Mouse (Mus musculus) hematopoietic stem cell, adult 5-6 weeks (primary cell): ENCODE measurements around the gene Myo1b. TPM values are rescaled to one million over a fixed set of nuclear protein-coding genes. Genes with fewer than 3 reads are reported as not detected.

Experiments used
- ATAC-seq, 2 experiments: fragments of 125-278 bp in 1 of 2; replicated peaks in 1 of 2; 2 replicates each; pipeline ENCODE4 v1.8.0; 2016 to 2017; ENCODE audit warnings: inconsistent platforms in 2 of 2, mild to moderate bottlenecking in 2 of 2, moderate number of reproducible peaks in 2 of 2, low read depth in 1 of 2, moderate TSS enrichment in 1 of 2; ENCODE audit not compliant: low FRiP score in 2 of 2, poor library complexity in 2 of 2, severe bottlenecking in 2 of 2, insufficient read depth in 1 of 2, low TSS enrichment in 1 of 2
- total RNA-seq: library from RNA; stranded (forward); fragments of 172-1452, 232-1000 nt; gene quantifications from 2 replicates; pipeline ENCODE4 v1.2.3, GENCODE M21; 2017

Myo1b gene
- total RNA-seq, 1 experiment from 2014 or later: 2.7 TPM

DNA sequence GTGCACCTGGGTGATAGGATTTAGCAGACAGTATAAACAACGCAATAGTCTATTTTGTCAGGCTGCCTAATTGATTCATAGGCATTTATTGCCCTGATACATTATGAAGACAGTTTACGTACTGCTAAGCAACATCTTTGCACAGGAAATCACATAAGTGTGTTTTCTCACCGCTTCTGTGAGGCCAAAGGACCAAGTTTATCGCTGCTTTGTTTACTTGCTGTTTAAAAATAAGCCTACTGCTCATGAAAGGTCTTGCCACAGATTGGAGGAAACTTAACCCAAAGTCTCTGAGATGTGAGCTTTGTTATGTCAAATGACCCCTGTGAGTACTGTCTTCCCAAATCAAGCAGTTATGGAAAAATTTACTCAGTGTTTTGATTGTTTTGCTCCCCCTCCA lies 187.1 kb downstream of the Myo1b start:
- no peak for ATAC-seq

GRCm38 (mm10) chr1:51719897-51720673 lies 195.8 kb downstream of the Myo1b start:
- no peak for ATAC-seq

DNA sequence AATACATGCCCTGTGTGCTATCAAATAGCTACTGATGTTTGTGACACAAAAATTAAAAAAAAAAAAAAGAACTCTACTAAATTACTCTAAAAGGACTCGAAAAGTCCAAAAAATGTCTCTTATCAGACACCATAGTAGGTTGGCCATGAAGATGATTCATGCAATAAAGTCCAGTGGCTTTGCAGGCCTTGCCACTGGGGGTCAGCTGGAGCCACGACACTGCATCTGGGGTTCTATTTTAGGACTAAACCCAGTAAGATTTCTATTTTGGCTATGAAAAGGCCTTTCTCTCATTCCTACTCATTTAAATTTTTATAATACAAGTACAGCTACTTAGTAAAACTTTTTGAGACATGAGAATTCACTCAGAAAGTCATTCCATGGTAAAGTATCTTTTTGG lies 205.0 kb downstream of the Myo1b start:
- ATAC-seq: no peak

DNA sequence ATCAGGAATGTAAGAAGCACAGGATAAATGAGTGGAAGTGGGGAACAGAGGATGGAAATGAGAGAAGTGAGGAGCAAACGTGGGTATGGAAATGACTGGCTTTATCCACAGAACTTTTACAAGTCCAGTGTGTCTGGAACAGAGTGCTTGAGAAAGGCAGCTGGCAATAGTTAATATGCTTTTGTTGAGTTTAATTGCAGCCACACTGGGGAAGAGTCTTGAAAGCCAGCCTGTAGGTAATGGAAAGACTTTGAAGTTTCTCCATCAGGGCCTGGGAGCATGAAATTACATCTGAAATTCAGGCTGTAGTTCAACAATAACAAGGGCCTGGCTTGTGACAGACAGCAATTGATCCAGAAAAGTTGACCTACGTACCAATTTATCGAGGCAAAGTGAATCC lies 209.8 kb downstream of the Myo1b start:
- ATAC-seq: no peak

- ATAC-seq: no peak
These were observed 211.3 kb downstream of the Myo1b start for GRCm38 (mm10) chr1:51704610-51705009.

Other genes starting within 250 kb of the Myo1b start
- 84.6 and 99.7 TPM in 2 replicates for gene Stat4, start 71.1 kb upstream of the Myo1b start, total RNA-seq
- gene Stat1, start 203.4 kb upstream of the Myo1b start, total RNA-seq: 112 and 123 TPM in 2 replicates